Mouse (Mus musculus) forebrain, embryonic 11.5 days (tissue): ENCODE measurements around the gene F12. TPM values are rescaled to one million over a fixed set of nuclear protein-coding genes. Genes with fewer than 3 reads are reported as not detected.

ENCODE experiments used
- ATAC-seq: fragments of 200-750 bp; cut with Nextera tagmentation; replicated peaks from 2 replicates; pipeline ENCODE4 v1.8.0; 2017; ENCODE audit warnings: moderate TSS enrichment; ENCODE audit not compliant: low FRiP score
- DNase-seq: peaks from one replicate; pipeline ENCODE4 v3.0.0-alpha.2; 2017; ENCODE audit warnings: low spot score
- H3K27ac ChIP-seq: fragments of 300-500 bp; sonication (generic); 2 replicates; pipeline ENCODE4 v1.5.1; 2014; ENCODE audit warnings: low read depth, low read length
- H3K27me3 ChIP-seq: fragments of 300-500 bp; sonication (generic); 2 replicates; pipeline ENCODE4 v1.6.1; 2014; ENCODE audit warnings: mild to moderate bottlenecking, low read length, mixed read lengths; ENCODE audit not compliant: control insufficient read depth, insufficient read depth
- H3K36me3 ChIP-seq: fragments of 300-500 bp; sonication (generic); 2 replicates; pipeline ENCODE4 v1.6.1; 2014; ENCODE audit warnings: mild to moderate bottlenecking, low read length, moderate library complexity, mixed read lengths; ENCODE audit not compliant: control insufficient read depth, insufficient read depth
- H3K4me1 ChIP-seq: fragments of 300-500 bp; sonication (generic); replicated peaks from 2 replicates; pipeline ENCODE4 v1.6.1; 2014; ENCODE audit warnings: low read length, mixed read lengths; ENCODE audit not compliant: control insufficient read depth, insufficient read depth
- H3K4me2 ChIP-seq: fragments of 300-500 bp; sonication (generic); 2 replicates; pipeline ENCODE4 v1.6.1; 2014; ENCODE audit warnings: low read depth, mild to moderate bottlenecking, low read length, moderate library complexity, mixed read lengths; ENCODE audit not compliant: severe bottlenecking
- H3K4me3 ChIP-seq: fragments of 300-500 bp; sonication (generic); 2 replicates; pipeline ENCODE4 v1.5.1; 2014; ENCODE audit warnings: low read depth, low read length
- H3K9ac ChIP-seq: fragments of 300-500 bp; sonication (generic); 2 replicates; pipeline ENCODE4 v1.6.1; 2014; ENCODE audit warnings: low read length
- H3K9me3 ChIP-seq: fragments of 300-500 bp; sonication (generic); 2 replicates; pipeline ENCODE4 v1.6.1; 2016; ENCODE audit warnings: low read length, mixed read lengths; ENCODE audit not compliant: control insufficient read depth
- WGBS: fragments of 180-500 bp; shearing (Covaris S2); extraction: QIAGEN DNeasy Blood & Tissue Kit; methylation state at CpG from one replicate; pipeline ENCODE4 v1.1.7; 2014; 5-methylcytosine and 5-hydroxymethylcytosine counted together
- polyA plus RNA-seq: library from polyadenylated mRNA; unstranded; fragments of >200 nt; fragmentation: Nextera tagmentation; extraction: Ambion mirVana; gene quantifications from 2 replicates; pipeline ENCODE4 v1.2.1, GENCODE M21; 2014

The F12 gene
- polyA plus RNA-seq: not detected in 2 replicates

- no peaks in the 10 kb centered on the region for H3K9me3 ChIP-seq
- DNase-seq: no peak
- no peak within 1 kb of the TSS for H3K4me2 ChIP-seq
- H3K9ac ChIP-seq: no peak within 1 kb of the TSS
- H3K36me3 ChIP-seq: no peaks in the 10 kb centered on the region
- no peaks in the 10 kb centered on the region for H3K4me1 ChIP-seq
- no peak for ATAC-seq
- 89% methylated on average over 10 of the region's 10 CpGs for WGBS
- no peak within 1 kb of the TSS for H3K27ac ChIP-seq
- H3K27me3 ChIP-seq: peaks cover 7% of the 10 kb centered on the region
- H3K4me3 ChIP-seq: no peak within 1 kb of the TSS
Measured at GRCm38 (mm10) chr13:55426613-55427012, at the start of gene F12. Gene F12 (minus strand): TSS chr13:55426793.

GRCm38 (mm10) chr13:55476256-55476655 is 49.7 kb upstream of the F12 start:
- no peak overlapping the region for H3K4me3 ChIP-seq
- 95% methylated on average over 8 of the region's 8 CpGs for WGBS
- peaks cover 26% of the 10 kb centered on the region for H3K36me3 ChIP-seq
- no peak overlapping the region for H3K4me2 ChIP-seq
- ATAC-seq (no peak), DNase-seq (peak; percentile 55)
- H3K9ac ChIP-seq: no peak overlapping the region
- H3K27me3 ChIP-seq: no peaks in the 10 kb centered on the region
- peaks cover 36% of the 10 kb centered on the region for H3K4me1 ChIP-seq
- H3K27ac ChIP-seq: no peak overlapping the region
- no peaks in the 10 kb centered on the region for H3K9me3 ChIP-seq

GRCm38 (mm10) chr13:55475750-55476149 is 49.2 kb upstream of the F12 start:
- H3K9me3 ChIP-seq: no peaks in the 10 kb centered on the region
- no peak overlapping the region for H3K9ac ChIP-seq
- DNase-seq (no peak), ATAC-seq (no peak)
- WGBS: 88% methylated on average over 5 of the region's 5 CpGs
- H3K4me1 ChIP-seq: peaks cover 41% of the 10 kb centered on the region
- H3K36me3 ChIP-seq: peaks cover 22% of the 10 kb centered on the region
- no peak overlapping the region for H3K27ac ChIP-seq
- H3K4me3 ChIP-seq: no peak overlapping the region
- H3K27me3 ChIP-seq: no peaks in the 10 kb centered on the region
- H3K4me2 ChIP-seq: no peak overlapping the region

GRCm38 (mm10) chr13:55474621-55475069 is 48.1 kb upstream of the F12 start:
- Histone ChIP-seq H3K4me3 (no peak overlapping the region), H3K4me2 (no peak overlapping the region), H3K27ac (0 out of 2 replicates have a peak overlapping the region, but pooled peaks have one; percentile 48), H3K9ac (no peak overlapping the region), H3K9me3 (no peaks in the 10 kb centered on the region), H3K27me3 (no peaks in the 10 kb centered on the region), H3K36me3 (peaks cover 11% of the 10 kb centered on the region), H3K4me1 (peaks cover 49% of the 10 kb centered on the region)
- 25% methylated on average over 5 of the region's 5 CpGs for WGBS
- ATAC-seq (peak; percentile 34), DNase-seq (peak; percentile 83)

GRCm38 (mm10) chr13:55473961-55474360 is 47.4 kb upstream of the F12 start:
- ATAC-seq: no peak
- peak; percentile 70 for DNase-seq
- no peak overlapping the region; the same call in 1 of the 2 replicates for H3K9ac ChIP-seq
- 0 out of 2 replicates have a peak overlapping the region, but pooled peaks have one; percentile 8 for H3K4me2 ChIP-seq
- peaks cover 53% of the 10 kb centered on the region for H3K4me1 ChIP-seq
- H3K9me3 ChIP-seq: no peaks in the 10 kb centered on the region
- no peak overlapping the region for H3K4me3 ChIP-seq
- 73% methylated on average over 11 of the region's 11 CpGs for WGBS
- H3K27ac ChIP-seq: 0 out of 2 replicates have a peak overlapping the region, but pooled peaks have one; percentile 6
- H3K36me3 ChIP-seq: peaks cover 8% of the 10 kb centered on the region; the same call in 1 of the 2 replicates
- no peaks in the 10 kb centered on the region for H3K27me3 ChIP-seq

- Histone ChIP-seq H3K4me1 (peaks cover 57% of the 10 kb centered on the region), H3K4me3 (peak overlapping the region; percentile 49), H3K9ac (peak overlapping the region; percentile 77), H3K36me3 (peaks cover 8% of the 10 kb centered on the region; the same call in 1 of the 2 replicates), H3K27me3 (no peaks in the 10 kb centered on the region), H3K27ac (peak overlapping the region; percentile 66), H3K9me3 (no peaks in the 10 kb centered on the region), H3K4me2 (peak overlapping the region; percentile 100)
- DNase-seq: peak; percentile 68
- ATAC-seq: no peak
- WGBS: 16% methylated on average over 18 of the region's 18 CpGs
Measured at GRCm38 (mm10) chr13:55473076-55473831, 46.7 kb upstream of the F12 start.

GRCm38 (mm10) chr13:55472132-55473022 is 45.8 kb upstream of the F12 start:
- H3K9ac ChIP-seq: peak overlapping the region; percentile 77
- no peaks in the 10 kb centered on the region for H3K27me3 ChIP-seq
- DNase-seq: peak; percentile 85
- H3K4me3 ChIP-seq: peak overlapping the region; percentile 49
- under 1% methylated on average over 101 of the region's 103 CpGs for WGBS
- no peaks in the 10 kb centered on the region for H3K9me3 ChIP-seq
- H3K4me1 ChIP-seq: peaks cover 60% of the 10 kb centered on the region
- peak; percentile 42 for ATAC-seq
- peak overlapping the region; percentile 66 for H3K27ac ChIP-seq
- peaks cover 8% of the 10 kb centered on the region; the same call in 1 of the 2 replicates for H3K36me3 ChIP-seq
- peak overlapping the region; percentile 100 for H3K4me2 ChIP-seq

- H3K4me1 ChIP-seq: peaks cover 60% of the 10 kb centered on the region
- H3K27me3 ChIP-seq: no peaks in the 10 kb centered on the region
- H3K36me3 ChIP-seq: peaks cover 8% of the 10 kb centered on the region; the same call in 1 of the 2 replicates
- H3K27ac ChIP-seq: peak overlapping the region; percentile 66
- peak overlapping the region; percentile 49 for H3K4me3 ChIP-seq
- DNase-seq (no peak), ATAC-seq (no peak; the same call in 1 of the 2 replicates)
- WGBS: under 1% methylated on average over 30 of the region's 31 CpGs
- H3K9ac ChIP-seq: peak overlapping the region; percentile 77
- H3K9me3 ChIP-seq: no peaks in the 10 kb centered on the region
- peak overlapping the region; percentile 100 for H3K4me2 ChIP-seq
Measured at GRCm38 (mm10) chr13:55471819-55472131, 45.2 kb upstream of the F12 start.
